Mouse (Mus musculus): Measurements from ENCODE around the gene Lpcat4.
"Not testable (repeated sequence)": the region's sequence is repeated elsewhere in the genome, so short reads cannot be mapped to it uniquely, and the experiment has no call there.

The Lpcat4 gene

DNA sequence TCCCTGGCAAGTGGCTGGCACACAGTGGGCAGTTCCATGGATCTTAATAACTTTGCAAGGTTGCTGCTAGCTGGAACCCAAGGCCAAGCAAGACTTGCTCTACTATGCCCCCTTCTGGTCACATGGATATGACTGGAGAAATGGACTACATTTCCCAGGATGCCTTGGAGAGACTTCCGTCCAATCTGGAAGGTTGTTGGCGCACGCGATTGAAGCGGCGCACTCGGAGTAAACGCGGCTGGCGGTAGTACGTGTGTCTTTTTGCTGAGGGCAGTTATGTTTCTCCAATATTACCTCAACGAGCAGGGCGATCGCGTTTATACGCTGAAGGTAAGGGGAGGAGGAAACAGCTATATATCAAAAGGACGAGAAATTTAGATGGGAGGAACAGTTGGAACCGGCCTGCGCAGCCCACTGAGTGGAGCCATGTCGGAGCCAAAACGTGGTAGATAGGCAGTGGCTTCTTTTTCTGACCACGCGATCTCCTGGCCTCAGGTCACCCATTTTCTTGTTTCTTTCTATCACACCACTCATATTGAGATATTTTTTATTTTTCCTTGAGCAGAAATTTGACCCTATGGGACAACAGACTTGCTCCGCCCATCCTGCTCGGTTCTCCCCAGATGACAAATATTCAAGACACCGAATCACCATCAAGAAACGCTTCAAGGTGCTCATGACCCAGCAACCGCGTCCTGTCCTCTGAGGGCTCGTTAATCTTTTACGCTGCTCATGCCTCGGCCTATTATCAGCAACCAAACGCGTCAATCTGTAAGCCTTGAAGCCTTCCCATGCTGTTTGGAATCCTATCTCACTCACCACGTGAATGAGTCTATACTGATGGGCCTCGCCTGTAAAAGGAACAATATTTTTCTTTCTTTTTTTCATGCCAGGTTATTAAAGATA is 22.7 kb downstream of the Lpcat4 start, which contains the start of gene Nop10:
TSS of gene Nop10 (plus strand) at position 179 of the 906 bp plus-strand sequence.
- DNase-seq = peak; percentile 82 to 86

DNA sequence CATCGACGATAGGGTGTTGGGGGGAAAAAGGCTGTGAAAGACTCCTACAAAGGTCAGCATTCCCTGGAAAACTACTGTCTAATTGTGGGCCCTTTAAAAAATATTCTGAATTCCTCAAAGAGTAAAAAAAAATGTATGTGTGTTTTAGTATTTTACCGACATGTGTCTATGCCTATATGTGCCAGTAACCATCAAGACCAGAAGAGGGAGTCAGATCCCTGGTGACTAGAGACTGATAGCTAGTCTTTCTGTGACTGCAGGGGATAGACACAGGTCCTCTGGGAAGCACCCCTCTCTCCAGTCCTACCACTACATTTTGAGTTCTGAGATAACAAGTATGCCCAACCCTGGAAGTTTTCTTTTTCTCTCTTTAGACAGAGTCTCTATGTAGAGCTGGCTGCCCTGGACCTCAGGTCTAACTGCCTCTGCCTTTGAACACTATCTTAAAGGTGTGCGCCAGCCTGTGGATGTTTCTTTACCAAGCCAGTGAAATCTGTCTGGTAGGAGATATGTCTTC is 23.6 kb downstream of the Lpcat4 start:
- DNase-seq = no peak

DNA sequence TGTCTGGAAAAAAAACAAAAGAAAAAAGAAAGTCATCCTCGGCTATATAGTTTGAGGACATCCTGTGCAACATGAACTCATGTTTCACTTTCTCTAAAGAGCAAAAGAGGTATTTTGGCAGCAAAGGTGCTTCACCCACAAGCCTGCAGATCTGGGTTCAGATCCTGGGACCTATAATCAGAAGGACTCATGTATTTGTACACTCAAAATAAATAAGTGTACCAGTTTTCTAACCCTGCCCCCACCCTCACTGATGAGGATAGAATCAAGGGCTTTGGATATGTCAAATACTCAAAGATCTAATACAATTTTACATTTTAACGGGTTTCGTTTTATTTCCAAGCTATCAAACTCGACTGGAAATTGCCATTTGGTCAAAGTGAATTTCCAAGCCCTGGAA is 25.1 kb downstream of the Lpcat4 start:
- no peak for DNase-seq

DNA sequence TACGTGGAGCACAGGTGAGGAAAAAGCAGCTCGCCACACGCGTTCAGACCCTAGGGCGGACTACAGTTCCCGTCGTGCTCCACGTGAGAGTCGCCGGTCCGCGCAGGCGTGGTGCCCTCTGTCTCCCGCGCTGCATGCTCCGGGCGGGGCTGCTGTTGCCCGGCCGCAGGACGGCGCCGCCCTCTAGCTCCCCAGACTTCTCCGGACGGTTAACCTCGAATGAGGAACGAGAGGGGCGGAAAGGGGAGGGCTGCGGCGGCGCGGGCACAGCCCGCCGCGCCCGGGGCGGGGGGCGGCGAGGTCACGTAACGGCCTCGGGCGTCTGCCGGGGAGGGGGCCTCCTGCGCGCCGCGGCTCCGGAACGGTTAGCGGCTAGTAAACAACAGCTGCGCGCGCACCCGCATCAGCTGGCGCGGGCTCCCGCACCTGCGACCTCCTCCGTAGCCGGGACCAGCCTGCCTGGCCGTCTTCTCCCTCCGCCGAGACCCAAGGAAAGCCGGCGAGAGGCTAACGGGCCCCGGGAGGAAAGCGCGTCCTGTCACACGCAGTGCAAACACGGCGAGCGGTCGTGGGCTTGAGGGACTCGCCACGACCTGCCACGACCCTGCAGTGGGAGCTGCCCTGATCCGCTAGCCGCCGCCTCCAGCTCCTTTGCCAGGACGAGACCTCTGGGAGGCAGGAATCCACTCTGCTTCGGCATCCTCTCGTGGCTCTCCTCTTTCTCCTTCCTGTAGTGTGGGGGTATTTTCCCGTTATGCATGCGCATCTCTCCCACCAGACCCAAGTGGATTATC is 26.4 kb downstream of the Lpcat4 start, which contains the start of gene Slc12a6:
TSS of gene Slc12a6 (plus strand) at position 378 of the 794 bp plus-strand sequence.
- DNase-seq = peak; percentile 96

DNA sequence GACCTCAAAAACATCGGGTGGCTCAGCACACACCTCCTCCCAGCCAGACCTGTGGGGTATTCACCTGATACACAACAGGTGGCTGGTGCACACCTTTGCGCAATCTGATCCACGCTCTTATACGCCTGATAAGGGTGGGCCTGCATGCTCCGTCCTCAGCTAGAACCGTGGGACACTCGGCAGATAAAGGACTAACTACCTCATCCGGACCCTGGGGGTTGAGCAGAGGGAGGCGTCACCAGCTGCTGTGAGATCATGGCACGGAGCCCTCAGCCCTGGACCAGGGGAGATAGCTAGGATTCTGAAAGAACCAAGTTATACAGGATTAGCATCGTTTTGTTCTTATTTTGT is 26.9 kb downstream of the Lpcat4 start, which contains the start of gene Gm21985:
TSS of gene Gm21985 (plus strand) at position 73 of the 351 bp plus-strand sequence.
- DNase-seq = peak; percentile 64 to 70

DNA sequence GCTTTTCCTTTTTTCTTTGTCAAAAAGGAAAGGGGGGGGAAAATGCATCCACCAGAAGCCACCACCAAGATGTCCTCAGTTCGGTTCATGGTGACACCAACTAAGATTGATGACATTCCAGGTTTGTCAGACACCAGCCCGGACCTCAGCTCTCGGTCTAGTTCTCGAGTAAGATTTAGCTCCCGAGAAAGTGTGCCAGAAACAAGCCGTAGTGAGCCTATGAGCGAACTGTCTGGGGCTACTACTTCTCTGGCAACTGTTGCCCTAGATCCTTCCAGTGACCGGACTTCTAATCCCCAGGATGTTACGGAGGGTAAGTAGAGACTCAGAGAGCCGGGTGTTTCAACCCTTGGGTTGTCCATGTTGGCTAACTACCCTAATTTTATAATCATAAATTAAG is 27.5 kb downstream of the Lpcat4 start:
- DNase-seq = no peak

DNA sequence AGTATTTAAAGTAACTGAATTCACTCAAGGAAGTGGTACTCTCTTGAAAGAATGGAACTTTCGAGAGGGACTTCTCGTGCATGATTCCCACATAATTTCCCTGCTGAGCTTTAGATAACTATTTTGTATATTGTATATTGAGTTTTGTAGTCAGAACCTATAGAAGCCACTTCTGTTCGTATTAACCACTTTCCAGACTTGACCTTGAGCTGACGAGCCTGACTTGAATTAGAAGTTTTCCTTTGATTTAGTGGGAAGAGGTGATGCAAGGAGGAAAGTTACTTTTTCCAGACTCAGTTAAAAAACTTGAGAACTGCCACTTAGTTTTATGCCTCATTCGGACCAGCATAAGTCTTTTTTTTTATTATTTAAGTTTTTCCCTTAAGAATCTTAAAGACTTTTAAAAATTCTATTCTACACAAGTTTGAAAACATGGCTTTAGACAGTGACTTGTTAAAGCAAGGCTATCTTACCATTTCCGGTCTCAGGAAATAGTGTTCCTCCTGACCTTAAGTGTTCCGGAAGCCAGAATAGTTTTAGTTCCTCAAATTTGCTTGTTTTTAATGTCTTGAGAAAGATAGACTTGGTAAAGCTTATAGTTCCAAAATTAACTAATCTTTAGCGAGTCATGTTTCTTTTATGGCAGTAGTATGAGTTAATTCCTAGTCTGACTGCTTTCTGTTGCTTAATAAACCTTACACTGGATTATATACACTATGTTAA is 28.4 kb downstream of the Lpcat4 start:
- DNase-seq = no peak

DNA sequence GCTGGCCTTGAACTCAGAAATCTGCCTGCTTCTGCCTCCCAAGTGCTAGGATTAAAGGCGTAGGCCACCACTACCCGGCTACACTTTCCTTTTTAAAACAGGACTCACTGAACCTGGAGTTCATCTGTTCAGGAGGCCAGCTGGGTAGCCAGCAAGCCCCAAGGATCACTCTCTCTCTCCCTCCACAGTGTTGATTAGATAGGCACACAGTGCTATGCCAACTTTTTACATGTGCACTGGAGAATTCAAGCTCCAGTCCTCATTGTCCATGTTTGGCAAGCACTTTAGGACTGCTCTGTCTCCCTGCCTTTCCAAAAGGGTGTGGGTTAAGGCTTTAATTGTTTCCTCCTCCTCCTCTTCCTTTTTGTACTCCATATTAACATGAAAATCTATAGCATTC is 30.7 kb downstream of the Lpcat4 start:
- no peak for DNase-seq

DNA sequence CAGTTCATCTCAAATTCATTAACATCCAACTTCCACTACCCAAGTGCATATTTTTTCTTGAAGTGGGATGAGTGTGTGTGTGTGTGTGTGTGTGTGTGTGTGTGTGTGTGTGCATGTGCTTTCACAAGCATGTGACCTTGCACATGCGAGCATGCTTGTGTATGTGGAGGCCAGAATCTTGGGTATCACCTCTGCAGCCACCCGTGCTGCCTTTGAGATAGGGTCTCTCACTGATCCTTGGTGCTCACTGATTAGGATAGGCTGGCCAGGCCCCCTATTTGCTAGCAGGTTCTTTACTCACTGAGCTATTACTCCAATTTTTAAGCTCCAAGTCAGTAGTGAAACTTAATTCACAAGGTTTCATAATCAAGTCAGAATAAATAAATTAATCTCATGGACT is 33.6 kb downstream of the Lpcat4 start:
- DNase-seq = no peak

DNA sequence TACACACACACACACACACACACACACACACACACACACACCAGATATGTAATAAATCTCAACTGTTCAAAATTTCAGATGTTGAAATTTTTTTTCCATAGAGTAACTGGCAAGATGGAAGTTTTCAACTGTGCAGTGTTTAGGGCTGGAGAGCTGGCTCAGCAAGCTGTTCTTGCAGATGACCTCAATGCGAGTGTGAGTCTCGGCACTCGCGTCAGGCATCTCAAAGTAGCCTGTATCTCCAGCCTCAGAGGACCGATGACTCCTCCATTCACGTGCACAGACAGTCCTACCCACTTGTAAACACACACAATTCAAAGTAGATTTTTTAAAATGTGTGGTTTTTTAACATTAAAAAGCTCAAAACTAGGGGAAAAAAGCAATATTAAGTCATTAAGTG is 34.2 kb downstream of the Lpcat4 start:
- no peak for DNase-seq

DNA sequence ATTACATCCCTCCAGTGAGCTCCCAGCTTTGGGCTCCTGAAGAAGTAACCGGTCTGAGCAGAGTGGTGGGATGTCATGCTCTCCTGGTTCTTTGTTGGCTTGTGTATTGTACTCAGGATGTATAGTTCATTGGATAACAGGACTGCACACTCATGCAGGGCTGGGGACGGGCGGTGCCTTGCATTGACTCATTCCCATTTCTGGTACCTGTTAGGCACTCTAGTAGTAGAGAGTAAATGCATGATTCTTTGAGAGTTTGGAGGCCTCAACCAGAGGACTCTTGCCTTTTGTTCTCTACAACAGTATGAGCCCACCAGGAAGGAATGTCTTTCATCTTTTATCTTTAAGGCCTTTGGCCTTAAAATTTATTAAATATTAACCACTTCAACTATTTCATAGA is 37.6 kb downstream of the Lpcat4 start:
- no peak for DNase-seq

DNA sequence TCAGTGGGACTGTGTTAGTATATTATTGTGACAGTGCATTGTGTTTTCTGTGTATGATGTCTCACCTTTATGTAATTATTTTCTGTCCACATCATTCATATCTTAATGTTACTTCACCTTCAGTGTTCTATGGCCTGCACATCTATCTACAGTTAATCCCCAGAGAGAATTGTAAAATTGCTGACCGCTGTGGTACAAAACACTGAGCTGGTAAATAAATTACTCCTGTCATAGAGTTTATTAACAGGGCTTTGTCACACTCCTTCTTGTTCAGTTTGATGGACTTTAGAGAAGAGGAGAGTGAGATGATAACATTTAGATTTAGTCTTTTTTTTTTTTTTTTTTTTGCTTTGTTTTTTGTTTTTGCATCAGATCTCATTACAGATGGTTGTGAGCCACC is 43.6 kb downstream of the Lpcat4 start:
- no peak for DNase-seq

DNA sequence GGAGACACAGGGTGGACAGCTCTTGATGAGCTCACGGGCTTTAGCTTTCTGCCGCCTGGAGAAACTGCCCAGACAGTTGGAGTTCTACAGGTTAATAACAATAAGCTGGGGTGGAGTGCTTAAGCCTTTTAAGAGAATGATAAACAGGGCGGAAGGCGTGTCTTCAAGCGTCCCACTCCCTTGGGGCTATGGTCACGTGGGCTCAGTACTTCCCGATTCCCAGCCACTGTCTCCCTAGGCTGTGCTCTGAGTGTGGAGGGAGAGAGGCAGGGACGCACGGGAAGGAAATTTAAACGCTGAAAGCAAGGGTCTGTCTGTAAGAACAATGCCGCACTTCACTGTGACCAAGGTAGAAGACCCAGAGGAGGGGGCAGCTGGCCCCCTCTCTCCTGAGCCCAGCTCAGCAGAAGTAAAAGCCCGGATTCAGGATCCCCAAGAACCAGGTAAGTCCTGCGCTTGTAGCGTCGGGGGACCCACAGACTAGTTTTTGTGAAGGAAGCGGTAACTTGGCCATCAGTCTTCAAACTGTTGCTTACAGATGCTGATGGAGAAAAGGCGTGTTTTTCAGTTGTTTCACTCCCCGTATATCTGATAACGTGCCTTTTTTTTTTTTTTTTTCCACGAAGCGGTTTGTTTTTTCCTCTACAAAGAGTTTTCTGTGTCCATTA is 45.2 kb downstream of the Lpcat4 start:
- DNase-seq = peak; percentile 79 to 85

DNA sequence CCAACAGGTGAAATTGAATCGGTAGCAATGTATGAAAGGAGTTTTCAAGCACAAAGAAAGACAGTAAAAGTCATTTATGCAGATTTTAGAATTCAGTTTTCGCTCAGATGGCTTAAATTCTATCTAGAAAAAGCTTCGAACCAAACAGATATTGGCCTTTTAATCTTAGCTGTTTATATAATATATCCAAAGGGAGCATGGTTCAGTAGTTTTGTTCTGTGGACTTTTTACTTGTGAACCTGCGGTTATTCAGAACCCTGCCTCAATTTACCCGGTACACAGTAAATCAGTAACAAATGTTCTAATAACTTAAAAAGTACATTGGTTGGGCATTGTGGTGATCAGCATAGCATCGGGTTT is 45.7 kb downstream of the Lpcat4 start:
- no peak for DNase-seq

DNA sequence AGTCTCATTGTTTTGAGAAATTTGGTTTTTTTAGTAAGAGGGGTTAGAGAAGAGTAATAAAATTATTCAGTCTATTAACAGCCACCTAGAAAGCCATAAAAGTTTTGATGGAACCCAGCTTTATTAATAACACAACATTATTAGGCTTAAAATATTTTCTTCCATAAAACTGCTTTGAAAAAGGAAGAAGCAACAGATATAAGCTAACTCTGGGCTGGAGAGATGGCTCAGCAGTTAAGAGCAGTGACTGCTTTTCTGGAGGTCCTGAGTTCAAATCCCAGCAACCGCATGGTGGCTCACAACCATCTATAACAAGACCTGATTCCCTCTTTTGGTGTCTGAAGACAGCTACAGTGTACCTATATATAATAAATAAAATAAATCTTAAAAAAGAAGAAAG is 46.8 kb downstream of the Lpcat4 start:
- not testable (repeated sequence) for DNase-seq

DNA sequence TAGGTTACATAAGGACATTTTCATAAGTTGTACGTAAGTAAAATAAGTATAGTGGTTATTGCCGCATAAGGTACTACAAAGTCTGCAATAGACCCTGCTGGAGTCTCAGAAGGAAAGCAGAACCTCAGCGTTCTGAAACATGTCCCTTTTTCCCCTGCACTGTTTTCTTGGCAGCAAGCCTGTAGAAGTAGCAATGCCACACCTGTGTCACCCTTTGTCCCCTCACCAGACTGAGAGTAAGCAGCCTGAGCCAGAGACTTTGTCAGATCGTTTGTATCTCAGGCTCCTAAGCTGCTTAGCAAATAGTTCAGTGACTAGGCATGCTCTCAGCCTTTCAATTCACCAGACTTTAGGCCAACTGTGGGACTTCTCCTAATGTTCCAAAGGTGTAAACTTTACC is 47.8 kb downstream of the Lpcat4 start:
- DNase-seq = peak in 1 of 2 experiments; percentile 12

DNA sequence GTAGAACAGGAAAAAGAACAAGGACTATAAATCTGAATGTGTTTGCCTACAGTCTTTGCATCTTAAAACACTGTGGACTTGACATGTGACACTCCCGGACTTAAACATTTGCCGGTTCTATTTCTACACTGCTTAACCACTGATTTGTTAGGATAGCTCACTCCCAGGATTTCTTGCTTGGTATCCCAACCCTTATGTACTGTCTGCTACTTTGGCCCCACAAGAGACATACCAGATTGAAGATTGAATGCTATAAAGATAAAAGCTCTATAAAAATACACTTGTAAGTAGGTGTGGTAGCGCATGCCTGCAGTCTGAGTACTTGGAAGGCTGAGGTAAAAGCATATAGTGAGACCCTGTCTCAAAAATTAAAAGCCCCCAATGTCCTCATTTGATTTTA is 50.2 kb downstream of the Lpcat4 start:
- no peak for DNase-seq

DNA sequence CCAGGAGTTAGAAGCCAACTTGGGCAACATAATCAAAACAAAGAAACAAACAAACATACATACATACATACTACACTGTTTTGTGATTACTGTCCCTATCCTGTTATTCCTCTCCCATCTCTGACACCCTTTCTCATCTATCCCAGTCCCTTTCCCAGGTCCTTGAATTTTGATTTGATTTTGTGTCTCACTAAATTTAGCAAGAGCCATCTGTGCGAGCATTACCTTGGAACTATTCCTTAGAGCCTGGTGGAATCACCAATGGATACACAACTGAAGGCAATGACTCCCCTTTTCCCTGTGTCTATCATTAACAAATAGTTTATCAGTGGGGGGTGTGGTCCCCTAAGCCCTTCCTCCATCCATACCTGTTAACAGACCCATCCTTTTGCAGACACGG is 53.6 kb downstream of the Lpcat4 start:
- no peak for DNase-seq

DNA sequence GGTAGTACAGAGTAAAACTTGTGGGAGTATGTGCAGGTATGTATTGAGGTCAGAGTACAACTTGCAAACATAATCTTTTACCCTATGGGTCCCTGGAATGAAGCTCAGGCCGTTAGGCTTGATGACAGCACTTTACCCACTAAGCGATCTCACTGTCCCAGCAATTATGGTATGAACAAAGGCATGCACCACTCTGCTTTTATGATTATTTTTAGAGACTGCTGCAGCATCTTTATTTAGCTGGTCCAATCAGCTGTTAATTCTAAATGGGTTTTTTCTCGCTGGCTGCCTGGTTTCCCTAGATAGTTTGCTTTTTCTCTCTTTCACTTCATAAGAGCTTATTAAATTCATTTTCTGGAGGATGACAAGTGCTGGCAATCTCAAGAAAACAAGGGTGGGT is 56.9 kb downstream of the Lpcat4 start:
- DNase-seq = no peak
